Mouse (Mus musculus) layer of hippocampus, postnatal 10 days (tissue): Measurements from ENCODE around the gene Susd1. TPM values are rescaled to one million over a fixed set of nuclear protein-coding genes. Genes with fewer than 3 reads are reported as not detected.
A peak's percentile ranks its signal among the peaks of the same experiment; 100 is the strongest.

Experiments
- DNase-seq, 2 experiments: peaks; one replicate each; pipeline ENCODE4 v3.0.0; 2021; ENCODE audit warnings: low spot score in 2 of 2
- total RNA-seq, 2 experiments: library from RNA; stranded (reverse); gene quantifications; 2 replicates each; pipeline ENCODE4 v1.2.3; 2021

Gene Susd1
- total RNA-seq, 2 experiments from 2014 or later: 8.2 to 9.0 TPM

GRCm38 (mm10) chr4:59435951-59436350, 2.5 kb downstream of the Susd1 start:
- no peak for DNase-seq

- DNase-seq: no peak
These were observed 4.4 kb downstream of the Susd1 start for GRCm38 (mm10) chr4:59434039-59434438.

GRCm38 (mm10) chr4:59429128-59429527, 9.3 kb downstream of the Susd1 start:
- DNase-seq: no peak

GRCm38 (mm10) chr4:59426429-59426828, 12.0 kb downstream of the Susd1 start:
- DNase-seq: no peak

GRCm38 (mm10) chr4:59422808-59423207, 15.6 kb downstream of the Susd1 start:
- no peak for DNase-seq

GRCm38 (mm10) chr4:59422025-59422783, 16.2 kb downstream of the Susd1 start:
- DNase-seq: peak in 1 of 2 experiments; percentile 14

- no peak for DNase-seq
These were observed 17.1 kb downstream of the Susd1 start for GRCm38 (mm10) chr4:59421369-59421746.

- DNase-seq: no peak
These were observed 17.6 kb downstream of the Susd1 start for GRCm38 (mm10) chr4:59420695-59421368.

- no peak for DNase-seq
These were observed 19.2 kb downstream of the Susd1 start for GRCm38 (mm10) chr4:59419211-59419610.

- no peak for DNase-seq
These were observed 25.0 kb downstream of the Susd1 start for GRCm38 (mm10) chr4:59413428-59413827.

- no peak for DNase-seq
These were observed 27.3 kb downstream of the Susd1 start for GRCm38 (mm10) chr4:59411153-59411552.

GRCm38 (mm10) chr4:59407766-59408165, 30.7 kb downstream of the Susd1 start:
- DNase-seq: no peak

- DNase-seq: peak in 1 of 2 experiments; percentile 53
These were observed 34.1 kb downstream of the Susd1 start for GRCm38 (mm10) chr4:59404375-59404774.

- no peak for DNase-seq
These were observed 37.5 kb downstream of the Susd1 start for GRCm38 (mm10) chr4:59400931-59401330.

- DNase-seq: no peak
These were observed 39.1 kb downstream of the Susd1 start for GRCm38 (mm10) chr4:59399343-59399742.

- DNase-seq: no peak
These were observed 42.9 kb downstream of the Susd1 start for GRCm38 (mm10) chr4:59395528-59395927.

- no peak for DNase-seq
These were observed 44.3 kb downstream of the Susd1 start for GRCm38 (mm10) chr4:59394155-59394554.

- DNase-seq: peak; percentile 37 to 41
These were observed 49.9 kb downstream of the Susd1 start for GRCm38 (mm10) chr4:59388447-59389030.

GRCm38 (mm10) chr4:59387387-59388210, 50.8 kb downstream of the Susd1 start:
- DNase-seq: no peak

- no peak for DNase-seq
These were observed 53.1 kb downstream of the Susd1 start for GRCm38 (mm10) chr4:59385254-59385895.

- peak; percentile 52 for DNase-seq
These were observed 54.6 kb downstream of the Susd1 start for GRCm38 (mm10) chr4:59383791-59384190.
